Mouse (Mus musculus): ENCODE data around the gene Net1.

The Net1 gene

GRCm38 (mm10) chr13:3832450-3832849 is 85.6 kb downstream of the Net1 start:
- no peak for DNase-seq (ENCODE audit: low read depth, low spot score)

Measured in brain, embryonic 18.5 days (tissue).